Mouse (Mus musculus): ENCODE data around the gene Ndufa4. TPM values are rescaled to one million over a fixed set of nuclear protein-coding genes. Genes with fewer than 3 reads are reported as not detected.
A peak's percentile ranks its signal among the peaks of the same experiment; 100 is the strongest.
"Not testable (repeated sequence)": the region's sequence is repeated elsewhere in the genome, so short reads cannot be mapped to it uniquely, and the experiment has no call there.

Ndufa4 gene
- polyA plus RNA-seq (2015; fragmentation: Nextera tagmentation; extraction: Ambion mirVana): 788 and 825 TPM in 2 replicates

DNA sequence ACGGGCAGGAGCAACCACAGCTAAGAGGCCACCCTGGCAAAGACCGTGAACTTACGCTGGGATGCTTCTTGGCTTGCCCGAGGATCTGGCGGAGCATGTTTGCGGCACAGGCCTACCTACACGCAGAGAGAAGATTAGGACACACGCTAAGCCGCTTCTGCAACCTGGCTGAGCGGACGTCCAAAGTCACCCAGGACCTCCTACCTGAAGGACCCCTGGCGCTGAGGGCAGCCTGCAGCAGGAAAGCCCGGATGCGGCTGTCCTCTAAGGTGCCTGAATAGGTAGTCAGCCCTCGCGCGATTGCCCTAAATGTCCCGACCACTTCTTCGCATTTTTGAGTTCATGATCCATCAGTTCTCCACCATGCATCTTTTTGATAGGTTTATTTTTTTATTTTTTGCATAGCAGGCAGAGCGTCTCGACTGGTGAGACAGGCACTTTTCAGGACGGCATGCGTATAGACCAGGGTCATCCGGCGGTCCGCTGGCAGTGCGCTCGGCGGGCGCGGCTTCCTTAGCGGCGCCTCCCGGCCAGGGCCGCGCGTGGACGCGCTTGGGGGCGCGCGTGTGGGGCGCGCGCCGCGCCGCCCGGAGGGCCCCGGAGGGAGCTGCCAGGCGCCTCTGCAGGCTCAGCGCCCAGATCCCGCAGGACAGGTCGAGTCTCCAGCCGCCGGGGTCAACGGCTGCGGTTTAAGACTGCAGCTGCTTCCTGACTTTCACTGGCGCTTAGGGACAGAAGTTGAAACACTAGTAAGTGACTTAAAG is at the start of gene Ndufa4, which contains the start of gene Phf14:
Gene Ndufa4 (minus strand): TSS at position 229 of the 764 bp plus-strand sequence.
Gene Phf14 (plus strand): TSS at position 541 of the 764 bp plus-strand sequence.
- H3K4me3 ChIP-seq: peak within 1 kb of the TSS; percentile 89
- ATAC-seq (ENCODE audit: low FRiP score, low read depth): peak; percentile 97
- WGBS: under 1% methylated on average over 59 of the region's 59 CpGs
- H3K36me3 ChIP-seq: peaks cover 27% of the 10 kb centered on the region
- peak within 1 kb of the TSS; percentile 93 for H3K9ac ChIP-seq
- H3K4me1 ChIP-seq: peaks cover 19% of the 10 kb centered on the region
- H3K9me3 ChIP-seq: no peaks in the 10 kb centered on the region
- peak within 1 kb of the TSS; percentile 79 for H3K4me2 ChIP-seq (replicated peaks)
- H3K27ac ChIP-seq: peak within 1 kb of the TSS; percentile 81
- no peaks in the 10 kb centered on the region for H3K27me3 ChIP-seq

GRCm38 (mm10) chr6:11948100-11948499 is 40.8 kb upstream of the Ndufa4 start:
- peaks cover 43% of the 10 kb centered on the region for H3K36me3 ChIP-seq
- no peak overlapping the region for H3K4me3 ChIP-seq
- no peaks in the 10 kb centered on the region for H3K27me3 ChIP-seq
- H3K9me3 ChIP-seq: no peaks in the 10 kb centered on the region
- no peaks in the 10 kb centered on the region for H3K4me1 ChIP-seq
- no peak overlapping the region for H3K9ac ChIP-seq
- 84% methylated on average over 1 of the region's 1 CpGs for WGBS
- H3K4me2 ChIP-seq (replicated peaks): no peak overlapping the region
- no peak for ATAC-seq (ENCODE audit: low FRiP score, low read depth)
- no peak overlapping the region for H3K27ac ChIP-seq

GRCm38 (mm10) chr6:11942089-11942488 is 34.8 kb upstream of the Ndufa4 start:
- Histone ChIP-seq H3K27ac (no peak overlapping the region), H3K4me3 (no peak overlapping the region), H3K4me2 (replicated peaks) (no peak overlapping the region), H3K9ac (no peak overlapping the region), H3K27me3 (no peaks in the 10 kb centered on the region), H3K36me3 (peaks cover 44% of the 10 kb centered on the region), H3K9me3 (no peaks in the 10 kb centered on the region), H3K4me1 (no peaks in the 10 kb centered on the region)
- no peak for ATAC-seq (ENCODE audit: low FRiP score, low read depth)
- 96% methylated on average over 4 of the region's 4 CpGs for WGBS

DNA sequence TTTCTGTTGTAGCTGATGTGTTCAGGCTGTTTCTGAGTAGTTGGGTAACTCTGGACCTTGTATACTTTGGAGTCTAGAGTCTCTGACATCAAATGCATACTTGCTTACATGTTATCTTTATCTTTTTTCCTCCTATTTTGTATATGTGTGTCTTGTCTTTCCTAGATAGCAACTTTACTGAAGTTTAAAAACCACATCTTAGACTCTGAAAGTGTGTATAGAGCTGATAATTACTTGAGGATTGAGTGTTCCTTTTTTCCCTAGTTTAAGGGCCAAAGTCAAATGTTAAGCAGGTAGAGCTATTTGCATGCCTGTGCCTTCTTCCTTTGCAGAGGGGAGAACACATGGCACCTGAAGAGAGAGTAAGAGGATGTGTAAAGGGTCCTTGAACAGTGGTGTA is 33.6 kb upstream of the Ndufa4 start:
- H3K27me3 ChIP-seq: no peaks in the 10 kb centered on the region
- H3K27ac ChIP-seq: no peak overlapping the region
- H3K36me3 ChIP-seq: peaks cover 37% of the 10 kb centered on the region
- H3K4me2 ChIP-seq (replicated peaks): no peak overlapping the region
- no peaks in the 10 kb centered on the region for H3K4me1 ChIP-seq
- H3K9me3 ChIP-seq: no peaks in the 10 kb centered on the region
- no peak overlapping the region for H3K4me3 ChIP-seq
- no peak overlapping the region for H3K9ac ChIP-seq
- ATAC-seq (ENCODE audit: low FRiP score, low read depth): no peak

DNA sequence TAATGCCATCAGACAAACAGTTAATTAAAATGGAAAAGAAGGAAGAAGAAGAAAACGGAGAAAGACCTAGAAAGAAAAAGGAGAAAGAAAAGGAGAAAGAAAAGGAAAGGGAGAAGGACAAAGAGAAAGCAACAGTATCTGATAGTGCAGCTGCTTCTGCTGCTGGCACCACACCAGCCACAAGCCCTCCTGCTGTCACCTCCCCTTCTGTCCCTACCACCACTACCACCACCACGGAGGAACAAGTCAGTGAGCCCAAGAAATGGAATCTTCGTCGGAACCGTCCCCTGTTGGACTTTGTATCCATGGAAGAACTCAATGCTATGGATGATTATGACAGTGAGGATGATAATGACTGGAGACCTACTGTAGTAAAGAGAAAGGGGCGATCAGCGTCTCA is 26.1 kb upstream of the Ndufa4 start:
- no peak overlapping the region for H3K4me3 ChIP-seq
- H3K36me3 ChIP-seq: peaks cover 14% of the 10 kb centered on the region
- no peaks in the 10 kb centered on the region for H3K27me3 ChIP-seq
- H3K27ac ChIP-seq: no peak overlapping the region
- peaks cover 7% of the 10 kb centered on the region for H3K4me1 ChIP-seq
- WGBS: 93% methylated on average over 7 of the region's 7 CpGs
- no peak overlapping the region for H3K9ac ChIP-seq
- H3K9me3 ChIP-seq: no peaks in the 10 kb centered on the region
- H3K4me2 ChIP-seq (replicated peaks): no peak overlapping the region
- no peak for ATAC-seq (ENCODE audit: low FRiP score, low read depth)

GRCm38 (mm10) chr6:11927485-11927884 is 20.2 kb upstream of the Ndufa4 start:
- Histone ChIP-seq H3K27ac (no peak overlapping the region), H3K9ac (no peak overlapping the region), H3K4me2 (replicated peaks) (peak overlapping the region; percentile 75), H3K9me3 (no peaks in the 10 kb centered on the region), H3K4me1 (peaks cover 27% of the 10 kb centered on the region), H3K27me3 (no peaks in the 10 kb centered on the region), H3K36me3 (peaks cover 18% of the 10 kb centered on the region), H3K4me3 (peak overlapping the region; percentile 75)
- ATAC-seq (ENCODE audit: low FRiP score, low read depth): no peak
- 85% methylated on average over 6 of the region's 6 CpGs for WGBS

DNA sequence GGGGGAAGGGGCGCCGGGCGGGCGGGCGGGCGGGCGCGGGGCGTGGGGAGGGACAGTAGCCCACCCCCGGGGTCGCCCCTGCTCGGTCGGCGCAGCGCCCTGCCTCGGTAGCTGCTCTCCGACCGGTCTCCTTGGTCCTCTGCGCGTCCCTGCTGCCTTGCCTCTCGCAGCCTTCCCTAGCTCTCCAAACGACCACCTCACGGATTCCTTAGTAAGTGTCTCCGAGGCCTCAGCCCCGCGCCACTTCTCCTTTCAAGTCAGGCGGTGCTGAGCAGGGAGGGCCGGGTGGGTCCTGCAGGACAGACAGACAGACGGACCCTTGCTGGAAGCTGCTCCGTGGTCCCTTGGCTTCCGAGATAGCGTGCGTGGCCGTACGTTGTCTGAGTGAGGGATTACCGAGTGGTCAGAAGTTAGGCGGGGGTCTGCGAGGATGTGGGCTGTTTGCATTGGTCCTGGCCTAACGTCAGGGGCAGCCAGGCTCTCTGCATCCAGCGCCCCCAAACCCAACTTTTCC is 18.8 kb upstream of the Ndufa4 start:
- peak overlapping the region; percentile 75 for H3K4me3 ChIP-seq
- ATAC-seq (ENCODE audit: low FRiP score, low read depth): peak; percentile 86
- H3K4me1 ChIP-seq: peaks cover 27% of the 10 kb centered on the region
- peak overlapping the region; percentile 75 for H3K4me2 ChIP-seq (replicated peaks)
- H3K27me3 ChIP-seq: no peaks in the 10 kb centered on the region
- H3K9me3 ChIP-seq: no peaks in the 10 kb centered on the region
- WGBS: under 1% methylated on average over 24 of the region's 40 CpGs
- H3K9ac ChIP-seq: peak overlapping the region; percentile 93
- peaks cover 18% of the 10 kb centered on the region for H3K36me3 ChIP-seq
- peak overlapping the region; percentile 99 for H3K27ac ChIP-seq

DNA sequence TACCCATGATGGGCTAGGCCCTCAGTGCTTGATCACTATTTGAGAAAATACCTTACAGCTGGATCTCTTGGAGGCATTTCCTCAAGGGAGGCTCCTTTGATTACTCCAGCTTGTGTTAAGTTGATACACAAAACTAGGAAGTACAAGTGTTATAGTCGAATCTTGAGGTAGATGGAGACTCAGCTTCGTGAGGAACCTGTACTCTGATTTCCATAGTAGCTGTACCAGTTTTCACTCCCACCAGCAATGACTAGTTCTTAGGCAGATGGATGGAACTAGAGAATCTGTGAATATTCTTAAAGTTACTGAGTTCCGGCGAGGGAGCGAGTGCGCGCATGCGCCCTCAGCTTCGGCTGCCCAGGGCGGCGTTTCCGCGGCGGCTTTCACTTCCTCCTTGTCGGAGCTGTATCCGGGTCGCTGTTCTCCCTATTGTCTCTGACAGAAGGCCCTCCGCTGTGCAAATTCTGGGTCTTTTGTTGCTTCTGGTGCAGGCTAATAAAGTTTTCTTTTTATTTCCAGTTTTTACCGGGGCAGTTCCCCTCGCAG is 18.3 kb upstream of the Ndufa4 start:
- H3K9me3 ChIP-seq: no peaks in the 10 kb centered on the region
- 1% methylated on average over 20 of the region's 20 CpGs for WGBS
- H3K4me2 ChIP-seq (replicated peaks): peak overlapping the region; percentile 75
- H3K27me3 ChIP-seq: no peaks in the 10 kb centered on the region
- peak overlapping the region; percentile 93 for H3K9ac ChIP-seq
- peaks cover 18% of the 10 kb centered on the region for H3K36me3 ChIP-seq
- H3K4me3 ChIP-seq: peak overlapping the region; percentile 75
- peaks cover 27% of the 10 kb centered on the region for H3K4me1 ChIP-seq
- ATAC-seq (ENCODE audit: low FRiP score, low read depth): peak; percentile 95
- peak overlapping the region; percentile 99 for H3K27ac ChIP-seq

- H3K27me3 ChIP-seq: no peaks in the 10 kb centered on the region
- H3K27ac ChIP-seq: peak overlapping the region; percentile 81
- H3K4me3 ChIP-seq: peak overlapping the region; percentile 89
- peaks cover 20% of the 10 kb centered on the region for H3K36me3 ChIP-seq
- H3K4me2 ChIP-seq (replicated peaks): peak overlapping the region; percentile 79
- WGBS: 27% methylated on average over 7 of the region's 7 CpGs
- ATAC-seq (ENCODE audit: low FRiP score, low read depth): no peak
- H3K9ac ChIP-seq: peak overlapping the region; percentile 93
- no peaks in the 10 kb centered on the region for H3K9me3 ChIP-seq
- peaks cover 19% of the 10 kb centered on the region for H3K4me1 ChIP-seq
Observed at GRCm38 (mm10) chr6:11908170-11908569, 873 bp upstream of the Ndufa4 start.

DNA sequence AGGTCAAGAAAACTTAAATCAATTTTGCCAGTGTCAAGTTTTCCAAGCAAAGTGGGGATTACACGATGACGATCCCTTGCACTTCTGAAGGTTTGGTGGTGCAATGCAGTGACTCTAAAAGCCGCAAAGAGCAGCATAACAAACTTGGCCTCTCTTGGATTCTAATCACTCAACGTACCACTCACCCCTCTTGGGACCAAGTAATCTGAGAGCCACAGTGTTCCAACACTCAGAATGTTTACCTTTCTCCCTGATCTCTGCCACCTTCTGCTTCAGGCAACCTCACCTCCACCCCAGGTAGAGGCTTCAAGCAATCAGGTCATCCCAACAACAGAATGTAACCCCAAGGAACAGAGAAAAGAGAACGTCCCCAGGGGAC is 418 bp downstream of the Ndufa4 start:
- peaks cover 33% of the 10 kb centered on the region for H3K36me3 ChIP-seq
- H3K9ac ChIP-seq: peak overlapping the region; percentile 93
- ATAC-seq (ENCODE audit: low FRiP score, low read depth): peak; percentile 24; the same call in 1 of the 2 replicates
- no peaks in the 10 kb centered on the region for H3K9me3 ChIP-seq
- peak overlapping the region; percentile 89 for H3K4me3 ChIP-seq
- H3K27me3 ChIP-seq: no peaks in the 10 kb centered on the region
- H3K4me1 ChIP-seq: peaks cover 19% of the 10 kb centered on the region
- H3K27ac ChIP-seq: peak overlapping the region; percentile 81
- 2% methylated on average over 5 of the region's 5 CpGs for WGBS
- peak overlapping the region; percentile 79 for H3K4me2 ChIP-seq (replicated peaks)

DNA sequence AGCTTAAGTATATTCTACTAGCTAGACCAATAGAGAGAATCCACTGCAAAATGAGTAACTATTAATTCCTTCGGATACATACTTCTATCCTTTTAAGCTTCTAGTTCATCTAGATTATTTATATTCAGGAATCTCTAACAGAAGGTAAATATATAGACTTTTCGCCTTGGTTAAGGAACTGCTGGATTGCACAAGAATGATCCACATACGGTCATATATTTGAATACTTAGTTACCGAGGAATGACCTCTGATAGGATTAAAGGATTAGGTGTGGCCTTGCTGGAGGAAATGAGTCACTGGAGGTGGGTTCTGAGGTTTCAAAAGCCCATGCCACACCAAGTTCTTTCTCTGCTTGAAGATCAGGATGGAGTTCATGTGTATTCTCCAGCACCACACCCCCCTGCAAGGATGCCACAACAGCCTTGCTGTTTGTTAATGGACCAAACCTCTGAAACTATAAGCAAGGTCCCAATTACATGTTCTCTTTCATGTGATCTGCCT is 6.4 kb downstream of the Ndufa4 start:
- H3K4me2 ChIP-seq (replicated peaks): no peak overlapping the region
- peaks cover 5% of the 10 kb centered on the region for H3K4me1 ChIP-seq
- H3K4me3 ChIP-seq: no peak overlapping the region
- H3K27ac ChIP-seq: no peak overlapping the region
- 87% methylated on average over 4 of the region's 4 CpGs for WGBS
- no peaks in the 10 kb centered on the region for H3K27me3 ChIP-seq
- no peaks in the 10 kb centered on the region for H3K9me3 ChIP-seq
- no peak overlapping the region for H3K9ac ChIP-seq
- H3K36me3 ChIP-seq: peaks cover 62% of the 10 kb centered on the region
- no peak for ATAC-seq (ENCODE audit: low FRiP score, low read depth)

DNA sequence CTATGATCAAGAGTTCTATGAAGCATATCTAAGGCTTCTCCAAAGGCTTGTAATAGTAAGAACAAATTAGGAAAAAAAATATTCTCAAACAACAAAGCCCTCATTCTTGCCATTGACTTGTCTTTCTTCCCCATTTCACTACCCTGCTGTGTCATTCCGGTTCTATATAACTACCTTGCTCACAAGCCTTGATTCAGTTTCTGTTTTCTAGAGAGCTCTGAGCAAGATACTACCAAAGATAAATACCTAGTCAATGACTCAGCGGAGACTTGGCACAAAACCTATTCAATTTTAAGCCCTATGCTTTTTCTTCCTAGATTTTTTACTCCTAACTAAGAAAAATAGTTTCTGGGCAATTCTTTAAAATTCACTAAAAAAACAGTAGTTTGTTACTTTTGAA is 31.9 kb downstream of the Ndufa4 start:
- not testable (repeated sequence) for H3K9ac ChIP-seq; H3K4me3 ChIP-seq; H3K27me3 ChIP-seq; H3K27ac ChIP-seq; ATAC-seq (ENCODE audit: low FRiP score, low read depth); H3K36me3 ChIP-seq; H3K4me2 ChIP-seq (replicated peaks); H3K9me3 ChIP-seq; H3K4me1 ChIP-seq
- WGBS: no CpG with 5 or more reads among the region's 2 CpGs
